Mouse (Mus musculus): ENCODE measurements around the gene Mctp2. TPM values are rescaled to one million over a fixed set of nuclear protein-coding genes. Genes with fewer than 3 reads are reported as not detected.

Mctp2 gene
- polyA plus RNA-seq, 1 experiment from 2014 or later, result 4.9 TPM

DNA sequence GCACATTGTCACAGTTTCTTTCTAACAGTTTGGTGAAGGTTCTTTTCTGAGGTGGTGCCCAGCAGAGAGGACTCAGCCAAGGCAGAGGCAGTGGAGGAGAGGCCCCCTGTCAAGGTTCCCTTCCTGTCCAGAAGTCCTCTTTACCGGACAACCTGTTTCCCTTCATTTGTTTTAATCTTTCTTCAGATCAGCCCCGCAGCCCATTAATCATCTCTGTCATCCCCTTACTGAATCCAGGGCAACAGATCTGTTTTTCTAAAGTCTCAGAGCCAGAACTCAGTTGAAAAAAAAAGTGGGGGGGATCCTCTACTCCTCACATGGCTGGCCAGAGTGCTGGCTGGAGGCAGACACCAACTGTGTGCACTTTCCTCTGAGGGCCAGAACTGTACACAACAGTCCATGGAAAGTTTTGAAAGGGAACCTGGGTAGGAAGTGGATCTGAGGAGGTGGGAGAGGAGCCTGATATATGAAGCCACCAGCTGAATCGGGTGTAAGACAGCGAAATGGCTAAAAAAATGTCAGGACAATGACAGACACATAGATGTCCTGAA, 146.8 kb downstream of the Mctp2 start:
- Histone ChIP-seq H3K9ac (no peak overlapping the region), H3K4me2 (no peak overlapping the region), H3K36me3 (no peaks in the 10 kb centered on the region), H3K27ac (peak overlapping the region; percentile 22; the same call in 1 of the 2 replicates), H3K9me3 (replicated peaks) (no peaks in the 10 kb centered on the region), H3K27me3 (no peaks in the 10 kb centered on the region), H3K4me1 (peaks cover 6% of the 10 kb centered on the region), H3K4me3 (replicated peaks) (no peak overlapping the region)
- 0 out of 2 replicates have a peak, but pooled peaks have one; percentile 33 for ATAC-seq (replicated peaks; ENCODE audit: low FRiP score)
- WGBS, result 40% methylated on average over 4 of the region's 4 CpGs

GRCm38 (mm10) chr7:72150799-72151708, 155.4 kb downstream of the Mctp2 start:
- Histone ChIP-seq H3K4me1 (peaks cover 21% of the 10 kb centered on the region), H3K9ac (no peak overlapping the region), H3K4me3 (replicated peaks) (no peak overlapping the region), H3K27me3 (no peaks in the 10 kb centered on the region), H3K9me3 (replicated peaks) (no peaks in the 10 kb centered on the region), H3K27ac (peak overlapping the region; percentile 60), H3K36me3 (no peaks in the 10 kb centered on the region), H3K4me2 (no peak overlapping the region)
- peak; percentile 86 for ATAC-seq (replicated peaks; ENCODE audit: low FRiP score)
- 32% methylated on average over 7 of the region's 7 CpGs for WGBS

DNA sequence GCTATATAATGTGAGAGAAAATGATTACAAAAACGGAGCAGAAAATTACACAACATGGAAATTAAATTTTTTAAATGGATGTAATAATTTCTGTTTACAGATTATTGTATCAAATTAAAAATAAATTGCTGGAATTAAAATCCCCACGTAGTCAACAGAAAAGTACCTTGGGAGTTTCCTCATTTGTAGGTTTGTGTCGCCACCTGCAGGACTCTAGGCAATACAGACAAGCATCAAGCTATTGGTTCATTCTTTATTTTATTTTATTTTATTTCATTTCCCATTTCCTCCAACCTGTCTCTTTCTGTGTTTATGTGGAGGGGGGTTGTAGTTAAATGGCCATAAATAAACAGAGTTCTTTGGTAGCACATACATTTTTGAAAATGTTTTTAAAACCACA, 157.3 kb downstream of the Mctp2 start:
- Histone ChIP-seq H3K4me3 (replicated peaks) (no peak overlapping the region), H3K27ac (no peak overlapping the region), H3K4me1 (peaks cover 21% of the 10 kb centered on the region), H3K27me3 (no peaks in the 10 kb centered on the region), H3K36me3 (no peaks in the 10 kb centered on the region), H3K9me3 (replicated peaks) (no peaks in the 10 kb centered on the region), H3K4me2 (no peak overlapping the region), H3K9ac (no peak overlapping the region)
- ATAC-seq (replicated peaks; ENCODE audit: low FRiP score), result no peak
- 16% methylated on average over 3 of the region's 3 CpGs for WGBS

GRCm38 (mm10) chr7:72146849-72147248, 159.6 kb downstream of the Mctp2 start:
- Histone ChIP-seq H3K27me3 (no peaks in the 10 kb centered on the region), H3K36me3 (no peaks in the 10 kb centered on the region), H3K27ac (no peak overlapping the region; the same call in 1 of the 2 replicates), H3K9ac (no peak overlapping the region), H3K4me1 (peaks cover 21% of the 10 kb centered on the region), H3K4me3 (replicated peaks) (no peak overlapping the region), H3K4me2 (no peak overlapping the region), H3K9me3 (replicated peaks) (no peaks in the 10 kb centered on the region)
- no peak for ATAC-seq (replicated peaks; ENCODE audit: low FRiP score)

DNA sequence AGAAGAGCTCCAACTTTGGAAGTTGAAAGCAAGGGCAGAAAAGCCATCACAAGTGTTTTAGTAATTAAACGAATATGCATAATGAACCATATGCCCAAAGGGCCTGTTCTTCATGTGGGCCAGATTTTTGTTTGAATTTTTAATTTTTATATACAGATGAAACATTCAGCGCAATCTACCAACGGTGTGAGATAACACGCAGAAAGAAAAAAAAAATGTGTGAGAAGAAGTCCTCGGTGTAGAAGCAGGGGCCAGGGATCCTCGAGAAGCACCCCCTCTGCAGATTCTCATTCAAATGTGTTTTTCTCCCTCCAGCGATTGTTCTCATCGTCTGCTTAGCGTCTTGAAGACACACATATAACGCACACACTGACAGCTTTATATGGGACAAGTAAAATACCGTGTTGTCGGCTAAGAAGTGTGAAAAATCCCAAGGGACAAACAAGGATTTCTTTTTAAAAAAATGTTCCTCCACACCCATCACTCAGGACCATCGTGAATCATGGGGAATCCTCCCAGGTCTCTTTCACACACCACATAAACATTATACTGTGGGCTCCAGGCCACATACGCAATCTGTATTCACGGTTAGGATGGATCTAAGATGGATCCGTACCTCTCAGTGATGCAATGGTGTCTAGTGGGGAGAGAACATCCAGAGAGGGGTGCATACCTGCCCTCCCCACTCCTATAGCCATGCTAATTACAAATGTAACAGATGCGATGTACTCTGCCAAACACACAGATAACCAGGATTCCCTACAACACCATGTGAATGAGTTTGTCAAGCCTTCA, 160.5 kb downstream of the Mctp2 start:
- Histone ChIP-seq H3K36me3 (no peaks in the 10 kb centered on the region), H3K27me3 (no peaks in the 10 kb centered on the region), H3K4me1 (peaks cover 15% of the 10 kb centered on the region), H3K9me3 (replicated peaks) (no peaks in the 10 kb centered on the region), H3K4me3 (replicated peaks) (no peak overlapping the region), H3K4me2 (no peak overlapping the region), H3K9ac (no peak overlapping the region), H3K27ac (no peak overlapping the region)
- no peak for ATAC-seq (replicated peaks; ENCODE audit: low FRiP score)
- 67% methylated on average over 17 of the region's 17 CpGs for WGBS

- H3K9ac ChIP-seq, result no peak overlapping the region
- no peak overlapping the region for H3K27ac ChIP-seq
- H3K36me3 ChIP-seq, result no peaks in the 10 kb centered on the region
- no peaks in the 10 kb centered on the region for H3K4me1 ChIP-seq
- 97% methylated on average over 4 of the region's 4 CpGs for WGBS
- no peak for ATAC-seq (replicated peaks; ENCODE audit: low FRiP score)
- H3K27me3 ChIP-seq, result no peaks in the 10 kb centered on the region
- H3K4me3 ChIP-seq (replicated peaks), result no peak overlapping the region
- no peaks in the 10 kb centered on the region for H3K9me3 ChIP-seq (replicated peaks)
- H3K4me2 ChIP-seq, result no peak overlapping the region
Observed at GRCm38 (mm10) chr7:72138701-72139100, 167.7 kb downstream of the Mctp2 start.

GRCm38 (mm10) chr7:72120986-72121385, 185.4 kb downstream of the Mctp2 start:
- no peaks in the 10 kb centered on the region for H3K27me3 ChIP-seq
- H3K4me3 ChIP-seq (replicated peaks), result no peak overlapping the region
- H3K27ac ChIP-seq, result no peak overlapping the region
- no peak overlapping the region for H3K4me2 ChIP-seq
- 61% methylated on average over 7 of the region's 7 CpGs for WGBS
- H3K9ac ChIP-seq, result no peak overlapping the region
- no peaks in the 10 kb centered on the region for H3K9me3 ChIP-seq (replicated peaks)
- no peaks in the 10 kb centered on the region for H3K36me3 ChIP-seq
- H3K4me1 ChIP-seq, result no peaks in the 10 kb centered on the region
- no peak for ATAC-seq (replicated peaks; ENCODE audit: low FRiP score)

DNA sequence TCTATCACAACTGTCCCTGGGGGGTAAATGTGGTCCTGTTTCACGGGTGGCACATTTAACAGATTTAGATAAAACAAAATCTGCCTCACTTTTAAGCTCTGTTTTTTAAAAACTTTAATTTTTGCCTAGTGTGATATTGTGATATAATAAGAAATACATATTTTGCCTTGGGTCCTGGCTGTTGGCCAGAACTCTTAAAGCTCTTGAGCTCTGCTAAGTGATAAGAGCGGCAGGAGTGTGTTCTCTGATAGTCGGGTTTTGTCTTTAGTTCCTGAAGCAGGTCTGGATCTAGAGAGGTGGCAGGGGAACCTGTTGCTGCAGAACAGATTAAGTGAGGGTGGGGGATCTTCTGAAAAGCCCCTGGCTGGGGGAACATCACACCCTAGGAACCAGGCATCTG, 186.7 kb downstream of the Mctp2 start:
- H3K9ac ChIP-seq, result no peak overlapping the region
- H3K27me3 ChIP-seq, result no peaks in the 10 kb centered on the region
- no peak overlapping the region for H3K27ac ChIP-seq
- no peaks in the 10 kb centered on the region for H3K9me3 ChIP-seq (replicated peaks)
- no peaks in the 10 kb centered on the region for H3K36me3 ChIP-seq
- no peak for ATAC-seq (replicated peaks; ENCODE audit: low FRiP score)
- WGBS, result 90% methylated on average over 3 of the region's 3 CpGs
- H3K4me1 ChIP-seq, result no peaks in the 10 kb centered on the region
- no peak overlapping the region for H3K4me2 ChIP-seq
- H3K4me3 ChIP-seq (replicated peaks), result no peak overlapping the region

DNA sequence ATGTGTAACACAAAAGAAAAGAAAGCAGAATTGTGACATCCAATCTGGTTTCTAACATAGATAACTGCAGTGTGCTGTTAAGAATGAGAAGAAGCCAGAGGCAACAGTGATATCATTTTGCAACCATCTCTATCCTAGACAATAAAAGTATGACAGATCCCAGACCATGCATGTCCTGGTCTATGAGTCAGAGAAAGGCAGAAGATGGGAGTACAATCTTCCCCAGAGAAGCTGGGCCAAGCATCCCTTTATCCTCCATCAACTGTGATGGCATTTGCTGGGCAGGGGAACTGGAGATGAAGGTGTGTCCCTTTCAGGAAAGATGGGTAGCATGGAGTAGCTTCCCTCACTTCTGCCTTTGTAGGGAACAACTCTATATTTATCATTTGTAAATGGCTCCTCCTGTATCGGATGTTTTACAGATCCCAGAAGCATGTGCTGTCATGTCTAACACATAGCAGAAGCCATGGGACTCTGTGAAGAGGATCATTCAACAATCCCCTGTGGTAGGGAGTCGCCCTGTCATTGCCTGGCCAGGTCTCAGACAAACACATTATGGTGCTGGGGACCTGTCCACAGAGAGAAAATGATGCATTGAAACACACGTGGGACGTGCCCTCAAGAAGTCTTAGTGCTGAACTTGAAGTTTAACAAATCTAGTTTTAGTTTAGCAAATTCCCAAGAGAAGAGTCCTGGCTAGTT, 188.9 kb downstream of the Mctp2 start:
- no peak overlapping the region for H3K27ac ChIP-seq
- no peak overlapping the region for H3K4me3 ChIP-seq (replicated peaks)
- H3K9me3 ChIP-seq (replicated peaks), result no peaks in the 10 kb centered on the region
- H3K9ac ChIP-seq, result no peak overlapping the region
- no peak for ATAC-seq (replicated peaks; ENCODE audit: low FRiP score)
- 62% methylated on average over 4 of the region's 4 CpGs for WGBS
- H3K4me2 ChIP-seq, result no peak overlapping the region
- H3K36me3 ChIP-seq, result no peaks in the 10 kb centered on the region
- no peaks in the 10 kb centered on the region for H3K4me1 ChIP-seq
- H3K27me3 ChIP-seq, result no peaks in the 10 kb centered on the region

GRCm38 (mm10) chr7:72115073-72115472, 191.3 kb downstream of the Mctp2 start:
- WGBS, result 84% methylated on average over 2 of the region's 2 CpGs
- Histone ChIP-seq H3K27ac (no peak overlapping the region), H3K4me1 (no peaks in the 10 kb centered on the region), H3K27me3 (no peaks in the 10 kb centered on the region), H3K4me3 (replicated peaks) (no peak overlapping the region), H3K9me3 (replicated peaks) (no peaks in the 10 kb centered on the region), H3K9ac (no peak overlapping the region), H3K4me2 (no peak overlapping the region), H3K36me3 (no peaks in the 10 kb centered on the region)
- ATAC-seq (replicated peaks; ENCODE audit: low FRiP score), result no peak

DNA sequence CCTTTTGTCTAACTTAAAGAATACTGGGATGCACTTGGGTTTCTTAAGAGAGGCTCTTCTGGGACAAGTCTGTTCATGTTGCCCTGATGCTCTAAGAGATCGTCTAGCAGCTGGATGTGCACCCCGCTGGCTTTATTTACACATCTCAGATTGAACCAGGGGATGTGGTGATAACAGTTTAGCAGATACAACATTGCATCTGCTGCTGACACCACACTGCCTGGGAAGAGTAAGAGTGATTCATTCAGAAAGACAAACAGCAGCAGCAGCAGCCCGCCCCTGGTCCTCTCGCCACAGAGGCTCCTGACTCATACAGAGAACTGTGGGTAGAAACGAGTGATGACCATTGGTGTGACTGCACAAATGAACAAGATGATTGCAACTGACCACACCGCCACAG, 195.8 kb downstream of the Mctp2 start:
- H3K27ac ChIP-seq, result no peak overlapping the region
- no peak for ATAC-seq (replicated peaks; ENCODE audit: low FRiP score)
- H3K36me3 ChIP-seq, result no peaks in the 10 kb centered on the region
- no peak overlapping the region for H3K4me2 ChIP-seq
- H3K9ac ChIP-seq, result no peak overlapping the region
- no peaks in the 10 kb centered on the region for H3K9me3 ChIP-seq (replicated peaks)
- no peaks in the 10 kb centered on the region for H3K4me1 ChIP-seq
- H3K27me3 ChIP-seq, result no peaks in the 10 kb centered on the region
- no peak overlapping the region for H3K4me3 ChIP-seq (replicated peaks)
- whole genome bisulfite sequencing, result 78% methylated on average over 6 of the region's 6 CpGs

Data from kidney, embryonic 15.5 days (tissue).